Mouse (Mus musculus) lung, embryonic 14.5 days (tissue): ENCODE results near the gene Tnfaip1. TPM values are rescaled to one million over a fixed set of nuclear protein-coding genes. Genes with fewer than 3 reads are reported as not detected.

Source experiments
- ATAC-seq: fragments of 200-750 bp; cut with Nextera tagmentation; 2 replicates; pipeline ENCODE4 v1.8.0; 2017; ENCODE audit warnings: mild to moderate bottlenecking, moderate TSS enrichment, moderate library complexity; ENCODE audit not compliant: insufficient read depth
- DNase-seq: peaks from one replicate; pipeline ENCODE4 v3.0.0-alpha.2; 2015
- H3K27ac ChIP-seq: fragments of 300-500 bp; sonication (generic); 2 replicates; pipeline ENCODE4 v1.5.1; 2014; ENCODE audit warnings: low read depth, mild to moderate bottlenecking, moderate library complexity
- H3K27me3 ChIP-seq: fragments of 300-500 bp; sonication (generic); 2 replicates; pipeline ENCODE4 v1.6.1; 2014; ENCODE audit warnings: low read length, control low read depth; ENCODE audit not compliant: insufficient read depth
- H3K36me3 ChIP-seq: fragments of 300-500 bp; sonication (generic); 2 replicates; pipeline ENCODE4 v1.6.1; 2014; ENCODE audit warnings: control low read depth; ENCODE audit not compliant: insufficient read depth
- H3K4me1 ChIP-seq: fragments of 300-500 bp; sonication (generic); 2 replicates; pipeline ENCODE4 v1.6.1; 2014; ENCODE audit warnings: antibody characterized with exemption, control low read depth; ENCODE audit not compliant: insufficient read depth
- H3K4me2 ChIP-seq: fragments of 300-500 bp; sonication (generic); 2 replicates; pipeline ENCODE4 v1.6.1; 2014; ENCODE audit warnings: mild to moderate bottlenecking
- H3K4me3 ChIP-seq: fragments of 300-500 bp; sonication (generic); 2 replicates; pipeline ENCODE4 v1.5.1; 2014; ENCODE audit warnings: low read depth, low read length
- H3K9ac ChIP-seq: fragments of 300-500 bp; sonication (generic); 2 replicates; pipeline ENCODE4 v1.6.1; 2014
- H3K9me3 ChIP-seq: fragments of 300-500 bp; sonication (generic); 2 replicates; pipeline ENCODE4 v1.6.1; 2016; ENCODE audit warnings: low read depth, low read length, control low read depth
- CTCF ChIP-seq: IDR thresholded peaks from 2 replicates; pipeline ENCODE4 v1.5.1; 2016; ENCODE audit warnings: antibody characterized with exemption, low read depth
- WGBS: fragments of 180-500 bp; shearing (Covaris S2); extraction: QIAGEN DNeasy Blood & Tissue Kit; methylation state at CpG from one replicate; pipeline ENCODE4 v1.1.7; 2014; 5-methylcytosine and 5-hydroxymethylcytosine counted together
- polyA plus RNA-seq: library from polyadenylated mRNA; unstranded; fragments of >200 nt; fragmentation: Nextera tagmentation; extraction: Ambion mirVana; gene quantifications from 2 replicates; pipeline ENCODE4 v1.2.1, GENCODE M21; 2014

Gene Tnfaip1
- polyA plus RNA-seq, 1 experiment from 2014 or later = 82.9 TPM

DNA sequence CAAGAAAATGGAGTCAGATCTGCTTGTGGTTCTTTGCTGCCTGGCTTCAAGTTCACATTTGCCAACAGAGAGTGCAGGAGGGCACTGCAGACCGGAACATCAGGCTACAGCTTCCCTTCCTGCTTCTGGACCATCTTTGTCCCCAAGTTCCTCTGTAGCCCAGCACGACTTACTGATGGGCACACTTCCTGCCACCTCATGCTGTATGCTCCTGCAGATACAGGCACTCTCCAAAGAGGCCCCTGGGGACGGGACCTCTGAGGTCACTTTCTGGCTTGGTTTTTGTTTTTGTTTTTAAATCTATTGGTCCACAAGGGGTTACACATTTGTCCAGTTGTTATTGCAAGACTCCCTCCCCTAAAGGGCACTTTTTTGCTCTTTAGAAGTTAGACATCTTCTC is 33.7 kb upstream of the Tnfaip1 start:
- Histone ChIP-seq H3K36me3 (peaks cover 33% of the 10 kb centered on the region), H3K27me3 (no peaks in the 10 kb centered on the region), H3K9ac (no peak overlapping the region), H3K27ac (no peak overlapping the region), H3K4me2 (no peak overlapping the region), H3K4me1 (peaks cover 5% of the 10 kb centered on the region; the same call in 1 of the 2 replicates), H3K4me3 (no peak overlapping the region), H3K9me3 (no peaks in the 10 kb centered on the region)
- no peak for TF ChIP-seq CTCF
- no peak for ATAC-seq
- WGBS = 50% methylated on average over 3 of the region's 3 CpGs
- DNase-seq = no peak

DNA sequence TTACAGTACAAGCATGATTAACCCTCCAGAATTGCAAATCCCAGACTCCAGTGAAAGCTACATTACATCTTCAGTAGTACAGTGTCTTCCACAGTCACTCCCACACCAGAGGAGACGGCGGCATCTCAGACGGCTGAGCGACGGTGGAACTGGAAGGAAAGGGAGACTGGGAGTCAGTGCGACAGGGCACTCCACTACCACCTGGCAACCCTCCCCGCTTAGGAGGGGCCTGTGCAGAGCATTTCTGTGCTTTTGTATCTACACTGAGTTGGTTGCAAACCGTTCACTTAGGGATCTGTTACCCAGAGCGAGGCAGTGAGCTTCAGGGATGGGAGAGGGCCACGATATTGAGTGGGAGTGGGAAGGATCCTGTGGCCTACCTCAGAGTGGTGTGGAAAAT is 32.7 kb upstream of the Tnfaip1 start:
- 82% methylated on average over 10 of the region's 10 CpGs for WGBS
- Histone ChIP-seq H3K27ac (no peak overlapping the region), H3K9ac (no peak overlapping the region), H3K36me3 (peaks cover 29% of the 10 kb centered on the region), H3K27me3 (no peaks in the 10 kb centered on the region), H3K4me3 (no peak overlapping the region), H3K4me1 (peaks cover 5% of the 10 kb centered on the region; the same call in 1 of the 2 replicates), H3K9me3 (no peaks in the 10 kb centered on the region), H3K4me2 (no peak overlapping the region)
- ATAC-seq (no peak), DNase-seq (no peak)
- TF ChIP-seq CTCF = no peak

DNA sequence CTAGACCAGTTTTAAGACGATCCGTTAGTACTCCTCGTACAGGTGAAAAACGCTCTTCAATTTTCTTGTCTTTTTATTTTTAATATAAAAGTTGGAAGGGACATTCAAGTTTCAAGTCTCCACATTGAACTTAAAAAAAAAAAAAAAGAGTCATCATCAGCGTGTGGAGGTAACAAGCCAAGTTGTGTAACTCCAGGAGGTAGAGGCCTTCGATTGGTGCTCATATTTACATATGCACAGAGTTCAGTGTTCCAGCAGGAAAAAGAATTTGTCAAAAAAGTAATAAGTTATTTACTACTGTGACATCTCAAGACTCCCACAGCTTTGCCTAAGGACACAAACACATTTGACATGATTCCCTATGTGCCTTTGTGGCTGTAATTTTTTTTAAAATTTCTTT is 31.5 kb upstream of the Tnfaip1 start:
- TF ChIP-seq CTCF = no peak
- no peak for ATAC-seq

GRCm38 (mm10) chr11:78566775-78567174 is 30.6 kb upstream of the Tnfaip1 start:
- Histone ChIP-seq H3K4me2 (peak overlapping the region; percentile 18; the same call in 1 of the 2 replicates), H3K9ac (no peak overlapping the region), H3K4me1 (peaks cover 5% of the 10 kb centered on the region; the same call in 1 of the 2 replicates), H3K36me3 (peaks cover 14% of the 10 kb centered on the region), H3K27ac (peak overlapping the region; percentile 86), H3K27me3 (no peaks in the 10 kb centered on the region), H3K9me3 (no peaks in the 10 kb centered on the region), H3K4me3 (no peak overlapping the region)
- no peak for TF ChIP-seq CTCF
- ATAC-seq = peak; percentile 93
- DNase-seq = peak; percentile 88
- WGBS = 28% methylated on average over 6 of the region's 6 CpGs

More for the DNA sequence above, 31.5 kb upstream of the Tnfaip1 start:
- no peaks in the 10 kb centered on the region for H3K27me3 ChIP-seq
- H3K4me1 ChIP-seq = peaks cover 5% of the 10 kb centered on the region; the same call in 1 of the 2 replicates
- H3K4me2 ChIP-seq = no peak overlapping the region
- H3K36me3 ChIP-seq = peaks cover 22% of the 10 kb centered on the region
- no peak for DNase-seq
- WGBS = 80% methylated on average over 6 of the region's 6 CpGs
- no peaks in the 10 kb centered on the region for H3K9me3 ChIP-seq
- H3K27ac ChIP-seq = no peak overlapping the region
- no peak overlapping the region for H3K9ac ChIP-seq
- no peak overlapping the region for H3K4me3 ChIP-seq

DNA sequence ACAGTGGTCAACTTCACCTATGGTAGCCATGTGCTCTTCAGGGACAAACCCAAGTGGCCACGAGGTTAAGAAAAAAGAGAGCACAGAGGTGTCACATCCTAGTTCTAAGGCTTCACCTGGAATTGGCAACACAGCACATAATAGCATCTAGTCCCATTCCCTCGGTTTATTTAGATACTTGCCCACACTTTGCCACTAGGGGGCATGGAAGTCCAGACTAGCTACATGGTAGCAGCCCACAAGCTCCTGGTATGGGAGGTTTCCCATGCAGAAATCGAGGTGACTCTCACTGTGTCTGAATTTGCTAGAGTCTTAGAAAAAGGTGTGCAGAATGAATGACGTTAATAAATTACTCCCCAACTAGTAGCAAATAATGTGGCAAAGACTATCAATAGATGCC is 24.3 kb upstream of the Tnfaip1 start:
- 16% methylated on average over 4 of the region's 4 CpGs for WGBS
- no peaks in the 10 kb centered on the region for H3K27me3 ChIP-seq
- H3K4me1 ChIP-seq = no peaks in the 10 kb centered on the region
- H3K36me3 ChIP-seq = no peaks in the 10 kb centered on the region
- H3K4me2 ChIP-seq = no peak overlapping the region
- ATAC-seq (peak; percentile 70; the same call in 1 of the 2 replicates), DNase-seq (peak; percentile 92)
- no peak overlapping the region for H3K4me3 ChIP-seq
- no peaks in the 10 kb centered on the region for H3K9me3 ChIP-seq
- peak; percentile 88 for TF ChIP-seq CTCF
- no peak overlapping the region for H3K27ac ChIP-seq
- H3K9ac ChIP-seq = no peak overlapping the region

GRCm38 (mm10) chr11:78557241-78557640 is 21.1 kb upstream of the Tnfaip1 start:
- Histone ChIP-seq H3K4me3 (no peak overlapping the region), H3K9me3 (no peaks in the 10 kb centered on the region), H3K9ac (no peak overlapping the region), H3K27me3 (no peaks in the 10 kb centered on the region), H3K4me1 (no peaks in the 10 kb centered on the region), H3K4me2 (no peak overlapping the region), H3K27ac (no peak overlapping the region), H3K36me3 (no peaks in the 10 kb centered on the region)
- DNase-seq (peak; percentile 15), ATAC-seq (no peak)
- peak; percentile 56 for TF ChIP-seq CTCF
- WGBS = 56% methylated on average over 8 of the region's 8 CpGs

DNA sequence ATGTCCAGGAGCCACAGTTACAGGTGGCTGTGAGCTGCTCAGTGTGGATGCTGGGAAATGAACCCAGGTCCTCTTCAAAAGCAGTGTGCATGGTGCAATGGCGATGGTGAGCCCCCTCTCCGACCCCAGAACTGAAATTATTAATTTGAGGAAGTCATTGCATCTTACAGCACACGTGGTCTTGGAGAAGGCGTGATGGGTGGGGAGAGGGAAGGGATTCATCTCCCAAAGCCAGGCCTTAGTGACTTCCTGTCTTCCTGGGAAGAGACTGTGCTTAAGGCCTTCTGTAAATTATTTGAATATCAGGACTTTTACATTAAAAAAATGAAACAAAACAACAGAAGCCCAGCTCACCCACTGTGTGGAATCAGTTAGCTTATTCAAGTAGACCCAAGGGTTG is 19.9 kb upstream of the Tnfaip1 start:
- no peak for TF ChIP-seq CTCF

DNA sequence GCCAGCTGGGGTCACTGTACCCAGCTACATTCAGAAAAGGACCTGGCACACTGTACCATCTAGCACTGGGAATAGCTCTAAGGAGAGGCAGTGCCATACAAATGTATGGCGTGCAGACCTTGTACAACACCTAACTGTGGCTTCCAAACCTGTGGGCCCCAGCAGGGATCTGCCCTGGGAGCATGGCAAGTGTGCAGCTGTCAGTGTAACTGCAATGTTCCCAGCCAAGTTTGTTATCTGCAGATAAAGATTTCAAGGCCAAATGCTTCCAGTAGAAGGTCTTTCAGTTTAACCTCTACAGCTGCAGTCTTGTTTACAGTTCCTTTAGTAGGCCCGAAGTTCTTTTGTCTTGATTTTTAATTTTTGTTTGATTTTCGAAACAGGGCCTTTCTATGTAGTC is 19.5 kb upstream of the Tnfaip1 start:
- no peaks in the 10 kb centered on the region for H3K4me1 ChIP-seq
- 60% methylated on average over 3 of the region's 3 CpGs for WGBS
- DNase-seq (no peak), ATAC-seq (no peak)
- H3K27me3 ChIP-seq = no peaks in the 10 kb centered on the region
- no peak overlapping the region for H3K27ac ChIP-seq
- no peak overlapping the region for H3K4me2 ChIP-seq
- H3K9me3 ChIP-seq = no peaks in the 10 kb centered on the region
- no peaks in the 10 kb centered on the region for H3K36me3 ChIP-seq
- no peak overlapping the region for H3K4me3 ChIP-seq
- H3K9ac ChIP-seq = no peak overlapping the region
- no peak for TF ChIP-seq CTCF

More for the DNA sequence above, 19.9 kb upstream of the Tnfaip1 start:
- Histone ChIP-seq H3K4me3 (no peak overlapping the region), H3K9me3 (no peaks in the 10 kb centered on the region), H3K27me3 (no peaks in the 10 kb centered on the region), H3K4me1 (no peaks in the 10 kb centered on the region), H3K9ac (no peak overlapping the region), H3K36me3 (no peaks in the 10 kb centered on the region), H3K27ac (no peak overlapping the region), H3K4me2 (no peak overlapping the region)
- no peak for DNase-seq
- WGBS = 52% methylated on average over 4 of the region's 4 CpGs
- ATAC-seq = no peak
